Mouse (Mus musculus): Measurements from ENCODE around the gene Fam227b. TPM values are rescaled to one million over a fixed set of nuclear protein-coding genes. Genes with fewer than 3 reads are reported as not detected.

The Fam227b gene
- polyA plus RNA-seq, 1 experiment from 2014 or later: not detected

DNA sequence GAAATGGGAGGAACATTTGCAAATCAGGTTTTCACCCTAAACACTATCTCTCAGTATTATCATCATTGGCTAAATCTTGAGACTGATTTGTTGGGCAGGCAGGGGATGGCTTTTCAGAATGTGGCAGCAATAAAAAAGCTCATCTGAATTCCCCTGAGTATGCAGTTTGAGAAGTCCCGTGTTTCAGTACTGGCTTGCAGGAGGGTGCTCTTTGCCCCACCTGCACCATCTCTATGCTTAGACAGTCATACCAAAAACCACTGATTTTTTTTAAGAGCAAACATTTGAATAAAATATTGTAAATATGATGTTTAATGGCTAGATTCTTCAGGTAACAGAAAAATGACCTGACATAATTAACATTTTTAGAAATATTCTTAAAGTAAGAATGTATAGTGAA, 82.1 kb downstream of the Fam227b start:
- ATAC-seq (ENCODE audit: low read depth): no peak
- H3K27me3 ChIP-seq (ENCODE audit: control insufficient read depth, insufficient read depth, low read depth, low read length): no peaks in the 10 kb centered on the region
- H3K27ac ChIP-seq (ENCODE audit: low read length): no peak overlapping the region
- H3K9ac ChIP-seq (ENCODE audit: low read depth, low read length): no peak overlapping the region
- H3K36me3 ChIP-seq (ENCODE audit: control insufficient read depth, insufficient read depth): no peaks in the 10 kb centered on the region
- WGBS (ENCODE audit: insufficient replicate concordance): 58% methylated on average over 1 of the region's 1 CpGs
- H3K4me3 ChIP-seq (ENCODE audit: low read depth, low read length): no peak overlapping the region
- no peaks in the 10 kb centered on the region for H3K4me1 ChIP-seq (ENCODE audit: control insufficient read depth, low read depth, low read length)
- no peak overlapping the region for H3K4me2 ChIP-seq (ENCODE audit: low read depth, low read length)
- no peaks in the 10 kb centered on the region for H3K9me3 ChIP-seq (replicated peaks; ENCODE audit: control insufficient read depth, low read length)

DNA sequence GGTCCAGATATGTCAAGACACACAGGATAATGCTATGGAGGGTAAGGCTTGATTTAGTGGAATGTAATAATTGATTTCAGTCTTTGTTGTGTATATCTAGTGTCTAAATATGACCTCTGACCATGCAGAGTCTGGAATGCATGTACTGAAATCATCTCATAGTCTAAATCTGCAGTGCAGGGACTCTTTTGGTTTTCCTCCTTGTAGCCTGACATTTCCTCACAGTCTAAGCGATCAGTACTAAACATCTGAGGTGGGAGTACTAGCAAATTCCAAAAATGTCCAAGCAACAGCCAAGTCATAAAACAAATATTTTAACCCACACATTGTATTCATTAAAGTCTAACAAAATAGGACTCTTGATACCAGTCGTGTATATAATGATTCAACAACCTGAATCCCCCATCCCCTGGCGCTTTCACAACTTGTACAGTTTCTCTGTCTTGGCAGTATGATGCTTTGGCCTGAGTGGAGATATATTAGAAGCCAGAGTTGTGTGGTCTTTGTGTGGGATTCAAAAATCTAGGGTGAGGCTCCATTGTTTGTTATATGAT, 86.4 kb downstream of the Fam227b start:
- no peak overlapping the region for H3K4me2 ChIP-seq (ENCODE audit: low read depth, low read length)
- H3K9me3 ChIP-seq (replicated peaks; ENCODE audit: control insufficient read depth, low read length): no peaks in the 10 kb centered on the region
- H3K36me3 ChIP-seq (ENCODE audit: control insufficient read depth, insufficient read depth): no peaks in the 10 kb centered on the region
- H3K9ac ChIP-seq (ENCODE audit: low read depth, low read length): no peak overlapping the region
- 57% methylated on average over 3 of the region's 3 CpGs for WGBS (ENCODE audit: insufficient replicate concordance)
- H3K27me3 ChIP-seq (ENCODE audit: control insufficient read depth, insufficient read depth, low read depth, low read length): no peaks in the 10 kb centered on the region
- H3K4me1 ChIP-seq (ENCODE audit: control insufficient read depth, low read depth, low read length): no peaks in the 10 kb centered on the region
- H3K4me3 ChIP-seq (ENCODE audit: low read depth, low read length): no peak overlapping the region
- no peak for ATAC-seq (ENCODE audit: low read depth)
- H3K27ac ChIP-seq (ENCODE audit: low read length): no peak overlapping the region

DNA sequence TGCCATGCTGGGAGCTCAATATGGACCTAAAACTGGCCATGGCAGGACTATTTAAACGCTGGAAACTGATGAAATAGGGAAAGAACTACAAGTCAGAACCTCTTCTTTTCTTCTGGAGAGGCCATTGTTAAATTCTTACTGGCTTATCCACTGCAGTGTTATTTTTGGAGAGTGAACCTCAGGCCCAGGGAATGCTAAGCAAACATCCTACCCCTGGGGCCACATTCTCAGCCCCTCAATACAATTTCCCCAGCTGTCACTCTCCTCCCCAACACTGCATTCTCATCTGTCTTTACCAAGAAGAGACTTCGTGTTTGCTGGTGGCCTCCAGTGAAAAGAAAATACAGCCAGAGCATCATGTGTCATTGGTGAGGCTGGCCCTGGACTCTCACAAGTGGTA, 87.0 kb downstream of the Fam227b start:
- Histone ChIP-seq H3K27me3 (ENCODE audit: control insufficient read depth, insufficient read depth, low read depth, low read length) (no peaks in the 10 kb centered on the region), H3K4me1 (ENCODE audit: control insufficient read depth, low read depth, low read length) (no peaks in the 10 kb centered on the region), H3K9me3 (replicated peaks; ENCODE audit: control insufficient read depth, low read length) (no peaks in the 10 kb centered on the region), H3K4me3 (ENCODE audit: low read depth, low read length) (no peak overlapping the region), H3K36me3 (ENCODE audit: control insufficient read depth, insufficient read depth) (no peaks in the 10 kb centered on the region), H3K27ac (ENCODE audit: low read length) (no peak overlapping the region), H3K4me2 (ENCODE audit: low read depth, low read length) (no peak overlapping the region), H3K9ac (ENCODE audit: low read depth, low read length) (no peak overlapping the region)
- no peak for ATAC-seq (ENCODE audit: low read depth)
- 40% methylated on average over 2 of the region's 2 CpGs for whole genome bisulfite sequencing (ENCODE audit: insufficient replicate concordance)

DNA sequence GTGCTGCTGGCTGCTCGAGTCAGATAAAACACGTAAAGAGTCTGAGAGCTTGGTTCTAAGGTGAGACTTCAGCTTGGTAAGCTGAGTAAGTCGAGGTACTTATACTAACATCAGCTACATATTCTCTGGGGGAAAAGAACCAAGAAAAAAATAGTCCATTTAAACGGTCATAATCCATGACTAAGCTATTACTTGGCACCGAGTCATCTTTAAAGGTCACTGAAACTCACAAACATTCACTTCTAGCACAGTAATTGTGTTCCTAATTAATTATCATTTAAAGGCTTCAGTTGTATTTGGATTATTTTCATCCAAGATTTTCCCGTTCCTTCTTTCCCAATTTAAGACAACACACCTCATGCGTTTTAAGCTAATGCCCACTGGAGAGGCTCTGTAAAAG, 88.9 kb downstream of the Fam227b start:
- no peak overlapping the region for H3K4me2 ChIP-seq (ENCODE audit: low read depth, low read length)
- H3K36me3 ChIP-seq (ENCODE audit: control insufficient read depth, insufficient read depth): no peaks in the 10 kb centered on the region
- 66% methylated on average over 7 of the region's 7 CpGs for WGBS (ENCODE audit: insufficient replicate concordance)
- no peak for ATAC-seq (ENCODE audit: low read depth)
- H3K27ac ChIP-seq (ENCODE audit: low read length): no peak overlapping the region
- no peak overlapping the region for H3K4me3 ChIP-seq (ENCODE audit: low read depth, low read length)
- H3K9me3 ChIP-seq (replicated peaks; ENCODE audit: control insufficient read depth, low read length): no peaks in the 10 kb centered on the region
- no peaks in the 10 kb centered on the region for H3K4me1 ChIP-seq (ENCODE audit: control insufficient read depth, low read depth, low read length)
- H3K27me3 ChIP-seq (ENCODE audit: control insufficient read depth, insufficient read depth, low read depth, low read length): no peaks in the 10 kb centered on the region
- H3K9ac ChIP-seq (ENCODE audit: low read depth, low read length): no peak overlapping the region

DNA sequence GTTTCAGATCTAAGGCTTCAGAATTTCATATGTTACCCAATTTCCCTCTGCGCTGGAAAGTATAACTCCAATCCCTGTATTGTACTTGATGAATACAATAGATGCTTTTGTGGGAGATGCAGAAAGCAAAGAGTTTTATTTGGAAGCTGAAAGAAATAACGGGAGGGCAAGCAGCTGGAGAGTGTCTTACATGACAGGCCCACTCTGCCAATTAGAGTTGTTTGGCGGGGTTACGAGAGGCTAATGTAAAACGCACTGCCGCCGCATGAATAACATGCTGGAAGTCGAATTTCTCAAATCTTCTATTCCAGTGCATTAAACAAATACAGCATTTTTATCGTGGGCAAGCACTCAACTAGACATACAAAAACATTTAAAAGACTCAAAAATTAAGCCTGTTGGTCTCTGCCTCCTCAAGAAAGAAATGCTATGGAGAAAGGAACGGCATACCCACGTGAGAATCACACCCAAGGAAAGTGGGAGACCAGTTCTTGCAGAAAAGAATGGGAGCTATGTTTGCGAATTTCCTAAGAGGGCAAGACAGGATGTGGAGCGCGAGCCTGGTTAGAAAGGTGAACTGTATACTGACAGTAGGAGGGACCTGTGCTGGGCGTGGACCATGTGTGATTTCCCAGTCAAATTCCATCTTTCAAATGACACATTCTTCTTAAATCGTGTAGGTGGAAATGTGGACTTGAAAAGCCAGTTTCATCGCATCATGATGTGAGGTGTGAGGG, 90.6 kb downstream of the Fam227b start:
- Histone ChIP-seq H3K27me3 (ENCODE audit: control insufficient read depth, insufficient read depth, low read depth, low read length) (no peaks in the 10 kb centered on the region), H3K4me2 (ENCODE audit: low read depth, low read length) (no peak overlapping the region), H3K36me3 (ENCODE audit: control insufficient read depth, insufficient read depth) (no peaks in the 10 kb centered on the region), H3K27ac (ENCODE audit: low read length) (no peak overlapping the region), H3K4me3 (ENCODE audit: low read depth, low read length) (no peak overlapping the region), H3K9me3 (replicated peaks; ENCODE audit: control insufficient read depth, low read length) (no peaks in the 10 kb centered on the region), H3K4me1 (ENCODE audit: control insufficient read depth, low read depth, low read length) (no peaks in the 10 kb centered on the region), H3K9ac (ENCODE audit: low read depth, low read length) (no peak overlapping the region)
- ATAC-seq (ENCODE audit: low read depth): no peak
- WGBS (ENCODE audit: insufficient replicate concordance): 71% methylated on average over 17 of the region's 17 CpGs

DNA sequence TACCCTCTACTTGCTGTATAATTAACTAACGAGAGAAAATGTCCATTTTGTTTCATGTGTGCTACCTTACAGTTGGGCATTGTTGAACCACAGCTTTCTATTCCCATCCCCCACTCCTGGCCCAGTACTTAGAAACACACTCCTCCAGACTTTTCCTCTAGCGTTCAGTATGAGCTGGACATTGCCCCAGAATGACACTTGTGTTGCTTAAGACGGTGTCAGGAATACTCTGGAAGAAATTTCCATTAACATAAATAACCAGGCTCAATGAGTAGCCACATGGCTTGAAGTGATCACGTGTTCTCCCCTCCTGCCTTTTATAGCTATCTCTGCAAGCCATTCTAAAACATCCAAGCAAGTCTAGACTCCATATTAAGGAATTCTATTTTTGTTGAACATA, 91.2 kb downstream of the Fam227b start:
- Histone ChIP-seq H3K27ac (ENCODE audit: low read length) (no peak overlapping the region), H3K4me1 (ENCODE audit: control insufficient read depth, low read depth, low read length) (no peaks in the 10 kb centered on the region), H3K4me2 (ENCODE audit: low read depth, low read length) (no peak overlapping the region), H3K27me3 (ENCODE audit: control insufficient read depth, insufficient read depth, low read depth, low read length) (no peaks in the 10 kb centered on the region), H3K36me3 (ENCODE audit: control insufficient read depth, insufficient read depth) (no peaks in the 10 kb centered on the region), H3K9ac (ENCODE audit: low read depth, low read length) (no peak overlapping the region), H3K9me3 (replicated peaks; ENCODE audit: control insufficient read depth, low read length) (no peaks in the 10 kb centered on the region), H3K4me3 (ENCODE audit: low read depth, low read length) (no peak overlapping the region)
- WGBS (ENCODE audit: insufficient replicate concordance): 59% methylated on average over 4 of the region's 4 CpGs
- ATAC-seq (ENCODE audit: low read depth): no peak

DNA sequence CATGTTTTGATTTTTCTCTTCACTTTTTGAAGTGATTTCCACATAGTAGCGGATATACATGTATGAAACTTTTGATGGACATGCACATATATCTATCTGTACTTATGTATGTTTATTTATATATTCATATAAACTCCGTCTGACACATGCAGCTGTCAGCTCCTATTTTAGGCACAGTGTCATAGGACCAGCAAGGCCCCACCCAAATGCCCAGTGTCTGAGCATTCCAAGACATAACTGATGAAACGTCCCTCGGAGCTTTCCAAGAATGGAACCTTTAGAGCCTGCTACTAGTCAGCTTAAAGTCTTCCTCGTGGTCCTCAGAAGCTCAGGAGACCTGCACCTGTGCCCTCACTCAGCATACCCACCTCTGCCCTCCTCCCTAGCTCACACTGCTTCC, 98.1 kb downstream of the Fam227b start:
- Histone ChIP-seq H3K4me3 (ENCODE audit: low read depth, low read length) (no peak overlapping the region), H3K27ac (ENCODE audit: low read length) (no peak overlapping the region), H3K4me1 (ENCODE audit: control insufficient read depth, low read depth, low read length) (no peaks in the 10 kb centered on the region), H3K4me2 (ENCODE audit: low read depth, low read length) (no peak overlapping the region), H3K9me3 (replicated peaks; ENCODE audit: control insufficient read depth, low read length) (no peaks in the 10 kb centered on the region), H3K36me3 (ENCODE audit: control insufficient read depth, insufficient read depth) (no peaks in the 10 kb centered on the region), H3K9ac (ENCODE audit: low read depth, low read length) (no peak overlapping the region), H3K27me3 (ENCODE audit: control insufficient read depth, insufficient read depth, low read depth, low read length) (no peaks in the 10 kb centered on the region)
- no peak for ATAC-seq (ENCODE audit: low read depth)
- 51% methylated on average over 5 of the region's 5 CpGs for WGBS (ENCODE audit: insufficient replicate concordance)

DNA sequence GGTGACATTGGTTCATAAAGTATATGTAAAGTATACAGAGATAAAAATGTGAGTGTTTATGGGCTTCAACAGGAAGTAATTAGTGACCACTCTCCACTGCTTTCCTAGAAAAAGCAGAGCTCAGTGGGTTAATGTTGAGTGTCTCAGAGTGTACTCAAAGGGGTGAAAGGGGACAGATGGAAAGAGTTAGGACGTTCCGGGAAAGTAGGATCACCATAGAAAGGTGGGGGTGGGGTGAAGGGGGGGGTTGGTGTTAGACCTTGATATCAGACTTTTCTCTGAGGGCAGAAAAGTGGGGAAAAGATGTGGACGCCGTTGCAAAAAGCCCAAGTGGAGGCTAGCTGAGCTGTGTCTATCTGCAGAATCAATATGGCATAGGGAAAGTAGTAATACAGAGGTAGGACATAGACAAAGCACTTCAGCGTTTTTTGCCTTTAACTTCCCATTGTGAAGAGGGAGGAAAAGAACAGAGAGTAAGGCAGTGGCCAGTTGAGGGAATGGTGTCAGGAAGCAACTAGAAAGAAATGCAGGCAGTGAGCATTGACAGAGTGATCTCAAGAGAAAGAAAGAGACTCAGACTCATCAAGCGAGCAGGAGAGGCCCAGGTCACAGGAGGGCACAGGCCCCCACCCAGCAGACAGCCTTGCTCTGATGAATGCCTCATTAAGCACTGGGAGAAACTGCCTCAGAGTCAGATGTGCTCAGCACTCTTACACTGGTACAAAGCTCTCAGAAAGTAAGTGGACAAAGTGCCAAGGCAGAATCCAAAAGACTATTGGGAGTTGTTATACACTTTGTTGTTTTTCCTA, 98.9 kb downstream of the Fam227b start:
- H3K4me1 ChIP-seq (ENCODE audit: control insufficient read depth, low read depth, low read length): no peaks in the 10 kb centered on the region
- no peak for ATAC-seq (ENCODE audit: low read depth)
- H3K36me3 ChIP-seq (ENCODE audit: control insufficient read depth, insufficient read depth): no peaks in the 10 kb centered on the region
- no peak overlapping the region for H3K9ac ChIP-seq (ENCODE audit: low read depth, low read length)
- WGBS (ENCODE audit: insufficient replicate concordance): 53% methylated on average over 6 of the region's 6 CpGs
- no peaks in the 10 kb centered on the region for H3K27me3 ChIP-seq (ENCODE audit: control insufficient read depth, insufficient read depth, low read depth, low read length)
- no peak overlapping the region for H3K4me3 ChIP-seq (ENCODE audit: low read depth, low read length)
- H3K9me3 ChIP-seq (replicated peaks; ENCODE audit: control insufficient read depth, low read length): no peaks in the 10 kb centered on the region
- H3K27ac ChIP-seq (ENCODE audit: low read length): no peak overlapping the region
- H3K4me2 ChIP-seq (ENCODE audit: low read depth, low read length): no peak overlapping the region

DNA sequence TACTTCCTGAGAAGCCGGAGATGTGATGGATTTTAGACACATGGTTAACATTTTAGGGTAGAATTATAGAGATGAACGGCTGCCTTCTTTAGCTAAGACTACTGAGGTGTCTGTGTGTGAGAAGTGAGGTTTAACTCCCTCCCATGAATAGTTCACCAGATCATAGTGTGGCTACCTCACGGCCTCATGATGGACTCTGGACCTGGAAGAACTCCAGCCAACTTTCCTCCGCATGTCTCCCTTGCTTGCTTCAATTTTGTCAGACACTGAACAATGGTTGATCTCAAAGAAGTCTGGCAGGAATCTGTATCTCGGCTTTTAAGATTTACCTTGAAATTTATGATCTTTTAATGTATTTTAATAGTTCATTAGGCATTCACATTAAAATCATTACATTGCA, 106.2 kb downstream of the Fam227b start:
- WGBS (ENCODE audit: insufficient replicate concordance): 62% methylated on average over 5 of the region's 5 CpGs

More for the DNA sequence above, 106.2 kb downstream of the Fam227b start:
- no peaks in the 10 kb centered on the region for H3K27me3 ChIP-seq (ENCODE audit: control insufficient read depth, insufficient read depth, low read depth, low read length)
- no peaks in the 10 kb centered on the region for H3K9me3 ChIP-seq (replicated peaks; ENCODE audit: control insufficient read depth, low read length)
- no peak overlapping the region for H3K9ac ChIP-seq (ENCODE audit: low read depth, low read length)
- no peak overlapping the region for H3K4me3 ChIP-seq (ENCODE audit: low read depth, low read length)
- no peak overlapping the region for H3K4me2 ChIP-seq (ENCODE audit: low read depth, low read length)
- no peaks in the 10 kb centered on the region for H3K36me3 ChIP-seq (ENCODE audit: control insufficient read depth, insufficient read depth)
- H3K27ac ChIP-seq (ENCODE audit: low read length): no peak overlapping the region
- H3K4me1 ChIP-seq (ENCODE audit: control insufficient read depth, low read depth, low read length): no peaks in the 10 kb centered on the region
- no peak for ATAC-seq (ENCODE audit: low read depth)

All from liver, embryonic 16.5 days (tissue).